Mouse (Mus musculus) liver, adult 2 months (tissue): ENCODE measurements around the gene Ces4a. TPM values are rescaled to one million over a fixed set of nuclear protein-coding genes. Genes with fewer than 3 reads are reported as not detected.
"Not testable (repeated sequence)": the region's sequence is repeated elsewhere in the genome, so short reads cannot be mapped to it uniquely, and the experiment has no call there.

ENCODE experiments used
- DNase-seq: peaks from one replicate; pipeline ENCODE4 v3.0.0-alpha.2; 2011; ENCODE audit warnings: low read depth, low spot score; ENCODE audit errors: extremely low read depth
- H3K27ac ChIP-seq: fragments of 200-500 bp; replicated peaks from 2 replicates; pipeline ENCODE4 v1.5.1; 2012; ENCODE audit warnings: low read depth, mild to moderate bottlenecking, control low read depth, inconsistent platforms, low read length; ENCODE audit not compliant: insufficient read depth
- H3K27me3 ChIP-seq: fragments of 200-500 bp; 2 replicates; pipeline ENCODE4 v1.6.1; 2012; ENCODE audit warnings: mild to moderate bottlenecking, moderate library complexity, low read length, inconsistent platforms; ENCODE audit not compliant: control insufficient read depth, insufficient read depth
- H3K36me3 ChIP-seq: fragments of 200-500 bp; 2 replicates; pipeline ENCODE4 v1.6.1; 2012; ENCODE audit warnings: low read length, inconsistent platforms; ENCODE audit not compliant: control insufficient read depth, insufficient read depth
- H3K4me1 ChIP-seq: fragments of 200-500 bp; 2 replicates; pipeline ENCODE4 v1.6.1; 2011; ENCODE audit warnings: low read length; ENCODE audit not compliant: control insufficient read depth, insufficient read depth
- H3K4me3 ChIP-seq: fragments of 200-500 bp; 2 replicates; pipeline ENCODE4 v1.5.1; 2011; ENCODE audit warnings: low read depth, mild to moderate bottlenecking, control low read depth, low read length, moderate library complexity; ENCODE audit not compliant: insufficient read depth
- H3K79me2 ChIP-seq: fragments of 200-500 bp; 2 replicates; pipeline ENCODE4 v1.6.1; 2012; ENCODE audit warnings: inconsistent platforms, mild to moderate bottlenecking, low read length, moderate library complexity; ENCODE audit not compliant: control insufficient read depth, insufficient read depth
- H3K9ac ChIP-seq: fragments of 200-500 bp; 2 replicates; pipeline ENCODE4 v1.6.1; 2012; ENCODE audit warnings: low read depth, mild to moderate bottlenecking, control low read depth, inconsistent platforms, low read length
- CTCF ChIP-seq: fragments of 200-500 bp; IDR thresholded peaks from 2 replicates; pipeline ENCODE4 v1.5.1; 2011; ENCODE audit warnings: low read depth, low read length, control low read depth
- POLR2A ChIP-seq: fragments of 200-500 bp; IDR thresholded peaks from 2 replicates; pipeline ENCODE4 v1.6.1; 2011; ENCODE audit warnings: low read length, control low read depth; ENCODE audit not compliant: insufficient read depth; ENCODE audit errors: extremely low read depth
- WGBS: fragments of 180-500 bp; shearing (Covaris S2); methylation state at CpG from one replicate; pipeline ENCODE4 v1.1.7; 2018; 5-methylcytosine and 5-hydroxymethylcytosine counted together
- polyA plus RNA-seq: library from polyadenylated mRNA; depleted of rRNA; stranded (reverse); fragments of >200 nt; gene quantifications from 2 replicates; pipeline ENCODE4 v1.2.3, GENCODE M21; 2012
- total RNA-seq: library from RNA; depleted of rRNA; stranded (reverse); fragments of >200 nt; gene quantifications from 2 replicates; pipeline ENCODE4 v1.2.3, GENCODE M21; 2014

The Ces4a gene
- total and polyA plus RNA-seq, 2 experiments: 0.55 to 0.93 TPM

DNA sequence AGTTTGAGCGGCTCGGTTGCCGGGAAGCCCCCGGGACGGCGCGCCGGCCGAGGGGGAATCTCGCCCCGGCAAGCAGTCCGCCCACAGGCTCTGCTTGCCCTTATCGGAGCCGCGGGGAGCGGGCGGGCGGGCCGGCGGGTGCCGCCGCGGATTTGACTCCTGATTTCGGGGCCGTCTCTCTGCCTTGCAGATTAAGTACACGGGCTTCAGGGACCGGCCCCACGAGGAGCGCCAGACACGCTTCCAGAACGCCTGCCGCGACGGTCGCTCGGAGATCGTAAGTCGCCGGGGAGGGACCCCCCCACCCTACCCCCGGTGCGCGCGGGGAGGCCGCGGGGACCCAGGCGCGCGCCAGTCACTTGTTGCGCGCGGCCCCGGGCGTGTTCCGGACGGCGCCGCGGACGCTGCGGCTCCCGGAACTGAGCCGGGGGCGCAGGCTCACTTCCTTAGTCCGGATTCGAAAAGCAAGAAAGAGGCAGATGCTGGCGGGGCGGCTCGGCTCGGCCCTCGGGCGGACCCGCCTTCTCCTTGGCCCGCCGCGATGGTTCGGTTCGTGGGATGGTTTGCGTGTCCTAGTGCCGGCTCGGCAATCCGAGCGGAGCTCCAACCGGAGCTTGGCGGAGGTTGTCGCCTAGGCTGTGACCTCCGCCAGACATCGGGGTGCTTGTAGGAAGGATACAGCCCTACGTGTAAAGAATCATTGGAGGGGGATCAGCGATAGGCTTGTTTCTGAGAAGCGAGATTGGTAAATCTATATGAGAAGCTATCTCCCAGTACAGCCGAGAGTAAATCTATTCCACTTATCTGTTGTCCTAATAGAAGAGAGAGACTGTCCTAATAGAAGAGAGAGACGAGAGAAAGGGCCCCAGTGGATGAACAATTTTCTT is 39.8 kb downstream of the Ces4a start:
- Histone ChIP-seq H3K36me3 (peaks cover 2% of the 10 kb centered on the region; the same call in 1 of the 2 replicates), H3K9ac (peak overlapping the region; percentile 85), H3K79me2 (peaks cover 11% of the 10 kb centered on the region; the same call in 1 of the 2 replicates), H3K4me3 (peak overlapping the region; percentile 82), H3K27me3 (no peaks in the 10 kb centered on the region), H3K4me1 (no peaks in the 10 kb centered on the region; the same call in 1 of the 2 replicates), H3K27ac (peak overlapping the region; percentile 63)
- WGBS: under 1% methylated on average over 89 of the region's 92 CpGs
- TF ChIP-seq CTCF (no peak), POLR2A (no peak)
- DNase-seq: peak; percentile 25

DNA sequence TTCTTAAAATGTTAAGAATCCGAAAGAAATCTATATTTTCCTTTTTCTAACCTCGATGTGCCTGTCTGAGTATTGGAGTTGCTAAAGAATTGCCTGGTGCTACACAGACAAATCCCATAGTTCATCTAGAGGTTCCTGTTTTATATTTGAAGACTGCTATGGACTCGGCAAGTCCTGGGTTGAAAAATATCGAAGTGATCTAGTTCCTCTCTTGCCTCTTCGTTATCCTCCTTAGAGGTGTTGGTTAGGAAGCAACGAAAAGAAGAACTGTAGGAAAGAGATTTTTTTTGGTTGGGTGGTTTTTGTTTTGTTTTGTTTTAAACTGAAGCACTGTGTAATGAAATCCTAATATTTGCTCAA is 40.4 kb downstream of the Ces4a start:
- Histone ChIP-seq H3K27me3 (no peaks in the 10 kb centered on the region), H3K36me3 (peaks cover 2% of the 10 kb centered on the region; the same call in 1 of the 2 replicates), H3K27ac (no peak overlapping the region), H3K4me3 (no peak overlapping the region; the same call in 1 of the 2 replicates), H3K4me1 (no peaks in the 10 kb centered on the region; the same call in 1 of the 2 replicates), H3K9ac (no peak overlapping the region), H3K79me2 (peaks cover 11% of the 10 kb centered on the region; the same call in 1 of the 2 replicates)
- WGBS: 22% methylated on average over 6 of the region's 6 CpGs
- peak; percentile 25 for DNase-seq
- TF ChIP-seq CTCF (no peak), POLR2A (no peak)

DNA sequence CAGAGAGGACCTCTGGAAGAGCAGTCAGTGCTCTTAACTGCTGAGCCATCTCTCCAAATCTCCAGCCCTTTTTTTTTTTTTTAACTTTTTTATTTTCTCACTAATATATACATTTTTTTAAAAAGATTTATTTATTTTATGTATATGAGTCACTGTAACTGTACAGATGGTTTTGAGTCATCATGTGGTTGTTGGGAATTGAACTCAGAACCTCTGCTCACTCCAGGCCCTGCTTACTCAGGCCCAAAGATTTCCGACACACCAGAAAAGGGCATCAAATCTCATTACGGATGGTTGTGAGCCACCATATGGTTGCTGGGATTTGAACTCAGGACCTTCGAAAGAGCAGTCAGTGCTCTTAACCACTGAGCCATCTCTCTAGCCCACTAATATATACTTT is 43.7 kb downstream of the Ces4a start:
- H3K27ac ChIP-seq, H3K27me3 ChIP-seq, H3K9ac ChIP-seq, DNase-seq, H3K4me3 ChIP-seq, H3K4me1 ChIP-seq, H3K36me3 ChIP-seq: not testable (repeated sequence)
- H3K79me2 ChIP-seq: peaks cover 11% of the 10 kb centered on the region; the same call in 1 of the 2 replicates
- 94% methylated on average over 3 of the region's 3 CpGs for WGBS

DNA sequence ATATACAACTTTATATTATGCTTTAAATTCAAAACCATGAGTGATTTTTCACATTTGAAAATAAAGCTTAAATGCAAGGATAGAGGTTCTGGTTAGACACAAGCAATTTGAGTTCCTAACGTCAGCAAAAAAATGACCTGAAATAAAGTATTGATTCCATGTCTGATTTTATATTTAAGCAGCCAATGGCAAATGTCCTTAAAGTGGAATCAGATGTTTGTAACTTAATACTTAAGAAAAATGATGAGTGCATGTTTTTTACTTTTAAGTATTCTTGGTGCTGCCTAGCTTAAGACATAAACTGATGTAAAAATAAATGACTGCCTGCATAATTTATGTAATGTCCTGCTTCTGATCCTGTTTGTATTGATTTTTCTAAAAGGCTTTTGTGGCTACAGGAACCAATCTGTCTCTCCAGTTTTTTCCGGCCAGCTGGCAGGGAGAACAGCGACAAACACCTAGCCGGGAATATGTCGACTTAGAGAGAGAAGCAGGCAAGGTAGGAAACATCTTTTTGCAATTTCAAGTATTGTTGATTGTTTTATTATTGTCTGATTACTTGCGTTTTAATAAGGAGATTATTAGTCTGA is 46.7 kb downstream of the Ces4a start:
- 38% methylated on average over 6 of the region's 6 CpGs for WGBS
- Histone ChIP-seq H3K4me1 (no peaks in the 10 kb centered on the region; the same call in 1 of the 2 replicates), H3K36me3 (peaks cover 10% of the 10 kb centered on the region), H3K9ac (no peak overlapping the region), H3K27me3 (no peaks in the 10 kb centered on the region), H3K4me3 (no peak overlapping the region), H3K27ac (no peak overlapping the region), H3K79me2 (peaks cover 8% of the 10 kb centered on the region; the same call in 1 of the 2 replicates)
- TF ChIP-seq CTCF: no peak
- TF ChIP-seq POLR2A: no peak
- DNase-seq: peak; percentile 79

DNA sequence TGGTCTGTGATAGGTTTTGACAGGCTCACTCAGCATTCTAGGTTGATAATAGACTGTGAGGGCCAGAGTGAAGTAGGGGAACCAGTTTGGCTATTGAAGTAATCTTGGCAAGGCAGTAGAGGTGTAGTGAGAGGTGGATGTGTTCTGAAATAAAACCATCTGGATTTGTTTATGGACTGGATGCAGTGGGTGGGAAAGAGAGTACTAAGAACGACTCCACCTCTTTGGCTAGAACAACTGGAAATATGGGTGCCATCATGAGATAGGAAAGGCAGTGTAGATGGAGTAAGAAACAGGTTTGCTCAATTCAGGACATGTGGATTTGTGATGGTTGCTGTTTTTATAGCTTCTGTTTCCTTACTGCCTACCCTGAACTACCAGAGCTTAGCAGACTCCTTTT is 50.6 kb downstream of the Ces4a start:
- no peaks in the 10 kb centered on the region; the same call in 1 of the 2 replicates for H3K4me1 ChIP-seq
- no peak overlapping the region for H3K27ac ChIP-seq
- TF ChIP-seq CTCF (no peak), POLR2A (no peak)
- no peak overlapping the region for H3K4me3 ChIP-seq
- peaks cover 3% of the 10 kb centered on the region; the same call in 1 of the 2 replicates for H3K79me2 ChIP-seq
- H3K36me3 ChIP-seq: peaks cover 10% of the 10 kb centered on the region
- DNase-seq: no peak
- 90% methylated on average over 1 of the region's 1 CpGs for WGBS
- no peaks in the 10 kb centered on the region for H3K27me3 ChIP-seq
- H3K9ac ChIP-seq: no peak overlapping the region
